23 mouse cellular contexts compared by ENCODE assay signal in the genomic region with DNA sequence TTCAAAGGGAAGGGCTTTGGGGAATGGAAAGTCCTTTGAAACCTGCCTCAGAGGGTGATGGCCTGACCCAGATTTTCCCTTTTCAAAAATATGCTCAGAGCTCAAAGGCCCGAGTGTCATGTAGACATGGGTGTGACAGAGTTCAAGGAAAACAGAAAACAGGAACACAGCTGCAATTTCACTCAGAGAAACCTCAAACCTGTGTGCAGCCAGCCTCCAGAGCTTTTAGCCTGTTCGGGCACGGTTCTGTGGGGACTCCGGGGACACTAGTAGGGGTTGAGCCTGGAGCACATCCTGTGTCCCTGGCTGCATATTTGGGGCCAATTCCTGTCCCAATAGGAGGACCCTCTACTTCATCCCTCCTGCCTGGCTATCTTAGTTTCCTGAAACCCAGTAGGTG. TPM values are rescaled to one million over a fixed set of nuclear protein-coding genes. Genes with fewer than 3 reads are reported as not detected.
DNase-seq lines count a peak whose midpoint lies in the region; ATAC-seq and TF ChIP-seq lines count a peak whose summit lies in the region.
"Had no signal": no experiment of that assay in that cellular context is flagged by ENCODE, and none has a peak within 500 bp of the region (broad histone marks: within the 10 kb centered on the region; RNA-seq: fewer than 3 reads in every experiment).

No protein-coding gene starts in this region.

- no peaks in the 10 kb centered on the region for H3K9me3 ChIP-seq in kidney, embryonic 15.5 days (replicated peaks)
- H3K9me3 ChIP-seq in hindbrain, postnatal 0 days (ENCODE audit: low read length) = no peaks in the 10 kb centered on the region
- H3K9me3 ChIP-seq: hindbrain, embryonic 12.5 days; limb, embryonic 10.5 days; limb, embryonic 15.5 days; midbrain, embryonic 10.5 days; midbrain, embryonic 15.5 days; neural tube, embryonic 12.5 days had no signal

- intact Hi-C loops in heart, postnatal 14 days (cut with DNase I) = no loop called here

- peaks cover 18% of the 10 kb centered on the region for H3K4me1 ChIP-seq in kidney, embryonic 15.5 days
- H3K4me1 ChIP-seq in hindbrain, postnatal 0 days (ENCODE audit: insufficient read depth, low read length) = peaks cover 7% of the 10 kb centered on the region; the same call in 1 of the 2 replicates
- H3K4me1 ChIP-seq: neural tube, embryonic 12.5 days had no signal

- H3K27ac ChIP-seq in kidney, embryonic 15.5 days = 0 out of 2 replicates have a peak overlapping the region, but pooled peaks have one; percentile 14
- H3K27ac ChIP-seq in hindbrain, postnatal 0 days = no peak overlapping the region
- H3K27ac ChIP-seq: hindbrain, embryonic 12.5 days; limb, embryonic 10.5 days; limb, embryonic 15.5 days; liver, embryonic 14.5 days; midbrain, embryonic 10.5 days; midbrain, embryonic 15.5 days; neural tube, embryonic 12.5 days had no signal

- H3K9ac ChIP-seq in kidney, embryonic 15.5 days = no peak overlapping the region
- H3K9ac ChIP-seq in hindbrain, postnatal 0 days (replicated peaks; ENCODE audit: low read length) = no peak overlapping the region
- H3K9ac ChIP-seq: hindbrain, embryonic 12.5 days; limb, embryonic 15.5 days; liver, embryonic 14.5 days; lung, embryonic 14.5 days; midbrain, embryonic 15.5 days; neural tube, embryonic 12.5 days had no signal

- WGBS in kidney, embryonic 15.5 days = 53% methylated on average over 4 of the region's 4 CpGs
- 82% methylated on average over 4 of the region's 4 CpGs for WGBS in hindbrain, postnatal 0 days

- no peak overlapping the region for H3K4me3 ChIP-seq in kidney, embryonic 15.5 days (replicated peaks)
- no peak overlapping the region for H3K4me3 ChIP-seq in hindbrain, postnatal 0 days (ENCODE audit: low read length)
- H3K4me3 ChIP-seq: hindbrain, embryonic 12.5 days; limb, embryonic 15.5 days; midbrain, embryonic 10.5 days; midbrain, embryonic 15.5 days; neural tube, embryonic 12.5 days had no signal

- no peaks in the 10 kb centered on the region for H3K27me3 ChIP-seq in kidney, embryonic 15.5 days
- no peaks in the 10 kb centered on the region for H3K27me3 ChIP-seq in hindbrain, postnatal 0 days (ENCODE audit: insufficient read depth, low read length)
- H3K27me3 ChIP-seq: limb, embryonic 15.5 days; midbrain, embryonic 15.5 days had no signal

- peak; percentile 90 for DNase-seq in heart, adult 11 months
- DNase-seq in heart, postnatal 14 days = no peak
- no peak for DNase-seq in kidney, postnatal 4 days
- DNase-seq in urinary bladder, adult 2 months (ENCODE audit: low spot score) = peak; percentile 15
- DNase-seq in urinary bladder, postnatal 14 days (ENCODE audit: low spot score) = no peak
- DNase-seq in hindbrain, postnatal 0 days (ENCODE audit: low spot score) = no peak
- DNase-seq: B cell, adult 2 months; cerebellum, adult 18-20 months; cerebellum, postnatal 10 days; layer of hippocampus, adult 9-11 months; thymus, adult 18-20 months; thymus, postnatal 25 days had no signal

- TF ChIP-seq CTCF in hindbrain, postnatal 0 days (IDR thresholded peaks at IDR 0.05; ENCODE audit: low read depth) = no peak

- H3K4me2 ChIP-seq in kidney, embryonic 15.5 days = no peak overlapping the region
- H3K4me2 ChIP-seq in hindbrain, postnatal 0 days (ENCODE audit: low read depth, low read length) = no peak overlapping the region
- H3K4me2 ChIP-seq: hindbrain, embryonic 12.5 days had no signal

- no peak for ATAC-seq in kidney, embryonic 15.5 days (replicated peaks; ENCODE audit: low FRiP score)
- ATAC-seq in hindbrain, postnatal 0 days = no peak
- ATAC-seq: midbrain, embryonic 15.5 days had no signal

- H3K36me3 ChIP-seq in kidney, embryonic 15.5 days = no peaks in the 10 kb centered on the region
- no peaks in the 10 kb centered on the region for H3K36me3 ChIP-seq in hindbrain, postnatal 0 days (ENCODE audit: insufficient read depth, low read length)
- H3K36me3 ChIP-seq: hindbrain, embryonic 12.5 days; limb, embryonic 10.5 days; limb, embryonic 15.5 days; midbrain, embryonic 10.5 days; midbrain, embryonic 15.5 days; neural tube, embryonic 12.5 days had no signal

RNA-seq across cellular contexts. Expression of gene Loxl4, which starts 19.7 kb away (rescaled TPM):
- 1 to 10 TPM; 1.3 to 1.8 TPM for total RNA-seq in heart, postnatal 14 days (2021)
- 1.8 and 2.2 TPM in 2 replicates for polyA plus RNA-seq in kidney, embryonic 15.5 days (2015; fragmentation: Nextera tagmentation; extraction: Ambion mirVana)
- 8.7 and 9.1 TPM in 2 replicates for polyA plus RNA-seq in urinary bladder, adult 2 months (2012; rRNA removed)
- 0.72 and 0.78 TPM in 2 replicates for total RNA-seq in hindbrain, postnatal 0 days (2014; rRNA removed)
- 0.18 TPM in 1 of 2 replicates, not detected in the other for polyA plus RNA-seq in hindbrain, postnatal 0 days (2015; fragmentation: Nextera tagmentation; extraction: Ambion mirVana)
- total RNA-seq: common myeloid progenitor, adult 5-6 weeks; megakaryocyte progenitor cell, adult 5-6 weeks had no signal

Comparison
In these comparisons a context has a peak if more than half of its experiments do, and no peak if none do; other contexts are left out.
1. DNase-seq: peak in heart, adult 11 months (single experiment) and urinary bladder, adult 2 months (single experiment); none in heart, postnatal 14 days (0 of 2), kidney, postnatal 4 days (0 of 2), urinary bladder, postnatal 14 days (single experiment) and hindbrain, postnatal 0 days (single experiment).